Mouse (Mus musculus): Measurements from ENCODE around the gene Zfp605. TPM values are rescaled to one million over a fixed set of nuclear protein-coding genes. Genes with fewer than 3 reads are reported as not detected.

The Zfp605 gene
- polyA plus RNA-seq (2012; rRNA removed): 0.02 TPM in 1 of 2 replicates, not detected in the other

GRCm38 (mm10) chr5:110109991-110110441 is at the start of gene Zfp605:
Gene Zfp605 (plus strand): TSS chr5:110110092.

DNA sequence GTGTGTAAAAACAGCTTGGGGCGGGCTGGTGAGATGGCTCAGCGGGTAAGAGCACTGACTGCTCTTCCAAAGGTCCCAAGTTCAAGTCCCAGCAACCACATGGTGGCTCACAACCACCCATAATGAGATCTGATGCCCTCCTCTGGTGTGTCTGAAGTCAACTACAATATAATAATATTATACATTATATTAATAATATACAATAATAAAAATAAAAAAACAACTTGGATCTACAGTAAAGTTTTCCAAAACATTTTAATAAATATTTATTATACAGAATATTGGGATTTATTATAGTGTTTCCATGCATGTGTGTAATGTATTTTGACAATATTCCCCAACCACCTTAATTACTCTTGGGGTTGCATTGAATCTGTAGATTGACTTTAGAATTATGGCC is 37.5 kb upstream of the Zfp605 start, which contains the start of gene Gm17655:
Gm17655 (minus strand) TSS at position 101 of the 400 bp plus-strand sequence.

GRCm38 (mm10) chr5:110094030-110094846 is 15.7 kb upstream of the Zfp605 start, which contains the start of gene Gm35315:
Gene Gm35315 (minus strand): TSS chr5:110094420.

DNA sequence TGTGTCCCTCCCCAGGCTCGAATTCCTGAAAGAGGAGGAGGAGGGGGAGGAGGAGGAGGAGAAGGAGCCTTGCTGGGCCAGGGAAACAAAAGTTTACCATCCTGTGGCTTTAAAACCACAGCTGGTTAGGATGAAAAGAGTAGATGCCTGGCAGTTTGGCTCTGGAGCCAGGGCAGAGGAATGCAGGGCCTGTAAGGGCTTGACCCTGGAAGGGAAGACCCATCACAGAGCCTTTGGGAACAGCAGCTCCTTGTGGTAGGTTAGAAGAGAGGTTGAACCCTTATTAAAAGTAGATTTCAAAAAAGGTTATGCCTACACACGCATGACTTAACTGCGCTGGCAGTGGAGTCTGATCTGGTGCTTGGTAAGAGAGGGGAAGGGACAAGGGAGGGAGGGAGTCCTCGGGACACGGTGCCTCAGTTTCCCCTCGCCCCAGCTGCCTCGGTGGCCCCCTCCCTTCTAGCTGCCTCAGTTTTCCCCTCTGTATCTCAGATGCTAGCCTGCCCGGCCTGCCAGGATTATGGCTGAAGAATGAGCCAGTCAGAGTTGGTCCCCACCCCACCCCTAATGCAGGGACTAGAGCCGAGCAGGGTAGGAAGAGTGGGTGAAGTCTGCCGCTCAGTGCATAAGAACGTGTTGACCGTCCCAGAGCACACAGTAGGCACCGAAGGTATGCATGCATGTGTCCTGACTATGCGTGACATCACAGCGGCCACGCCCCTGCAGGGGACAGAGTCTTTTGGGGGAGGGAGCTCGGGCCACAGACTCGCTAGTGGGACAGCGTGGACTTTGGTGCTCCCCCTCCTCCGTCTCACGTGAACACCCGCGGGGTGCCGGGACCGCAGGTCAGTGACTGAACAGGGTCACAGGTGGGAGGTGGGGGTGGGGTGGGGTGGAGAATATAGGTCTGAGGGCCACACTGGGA is 10.0 kb upstream of the Zfp605 start, which contains the start of gene Plcxd1:
Plcxd1 (plus strand) TSS at position 314 of the 925 bp plus-strand sequence.

DNA sequence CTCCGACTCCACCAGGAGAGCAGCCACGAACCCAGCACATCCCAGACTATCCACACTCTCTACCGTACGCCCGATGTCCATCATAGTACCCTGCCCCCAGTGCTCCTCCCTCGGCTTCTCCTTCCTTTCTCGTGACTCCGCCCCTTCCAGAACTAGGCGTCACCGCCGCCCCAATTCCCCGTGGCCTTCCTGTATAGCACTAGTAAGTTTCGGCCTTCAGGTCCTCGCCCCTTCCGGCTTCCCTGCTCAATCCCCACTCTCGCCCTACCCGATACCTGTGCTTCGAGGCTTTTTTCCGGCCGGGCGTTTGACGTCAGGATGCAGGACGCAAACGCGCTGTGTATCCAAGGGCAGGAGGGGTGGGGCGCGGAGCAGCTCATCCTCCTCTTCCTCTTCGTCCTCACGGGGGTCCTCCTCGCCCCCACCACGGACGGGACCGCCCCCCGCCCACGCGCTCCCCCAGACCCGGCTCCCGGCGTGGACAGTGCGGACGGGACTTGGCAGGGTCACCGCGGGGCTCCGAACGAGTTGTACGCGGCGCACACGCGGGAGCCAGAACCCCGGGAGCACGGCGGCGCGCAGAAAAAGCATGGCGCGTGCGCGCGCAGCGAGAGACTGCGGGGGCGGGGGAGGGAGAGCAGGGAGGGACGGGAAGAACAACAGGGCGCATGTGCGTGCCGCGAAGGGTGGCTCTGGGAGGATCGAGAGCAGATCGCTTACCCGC is 2.1 kb upstream of the Zfp605 start, which contains the start of gene Gtpbp6:
Gtpbp6 (minus strand) TSS at position 617 of the 724 bp plus-strand sequence.

GRCm38 (mm10) chr5:110135293-110136086 is 25.6 kb downstream of the Zfp605 start, which contains the start of gene Chfr:
Gene Chfr (plus strand): TSS chr5:110135842.

GRCm38 (mm10) chr5:110176362-110177020 is 66.6 kb downstream of the Zfp605 start, which contains the start of gene Golga3:
Gene Golga3 (plus strand): TSS chr5:110176701.

Other genes starting within 250 kb of the Zfp605 start
- gene Gm15446, start 186.7 kb upstream of the Zfp605 start, polyA plus RNA-seq (2012; rRNA removed): 0.16 and 0.18 TPM in 2 replicates
- gene Zfp932, start 113.6 kb upstream of the Zfp605 start, polyA plus RNA-seq (2012; rRNA removed): 0.25 and 0.41 TPM in 2 replicates
- not detected in 2 replicates for gene Gm17655, start 37.6 kb upstream of the Zfp605 start, polyA plus RNA-seq (2012; rRNA removed)
- gene Gm35315, start 15.7 kb upstream of the Zfp605 start, polyA plus RNA-seq (2012; rRNA removed): 0.01 and 0.03 TPM in 2 replicates
- gene Plcxd1, start 10.1 kb upstream of the Zfp605 start, polyA plus RNA-seq (2012; rRNA removed): 6.3 and 19.0 TPM in 2 replicates
- 50.2 and 57.9 TPM in 2 replicates for gene Gtpbp6, start 1.9 kb upstream of the Zfp605 start, polyA plus RNA-seq (2012; rRNA removed)
- 29.7 and 34.9 TPM in 2 replicates for gene Chfr, start 25.8 kb downstream of the Zfp605 start, polyA plus RNA-seq (2012; rRNA removed)
- 1.9 and 2.3 TPM in 2 replicates for gene Golga3, start 66.6 kb downstream of the Zfp605 start, polyA plus RNA-seq (2012; rRNA removed)
- 2.0 and 2.3 TPM in 2 replicates for gene Ankle2, start 120.9 kb downstream of the Zfp605 start, polyA plus RNA-seq (2012; rRNA removed)
- 8.7 and 9.6 TPM in 2 replicates for gene Pgam5, start 159.8 kb downstream of the Zfp605 start, polyA plus RNA-seq (2012; rRNA removed)
- gene Pxmp2, start 176.1 kb downstream of the Zfp605 start, polyA plus RNA-seq (2012; rRNA removed): 1.9 and 2.6 TPM in 2 replicates
- gene Pole, start 176.2 kb downstream of the Zfp605 start, polyA plus RNA-seq (2012; rRNA removed): 1.2 and 1.4 TPM in 2 replicates
- gene P2rx2, start 233.1 kb downstream of the Zfp605 start, polyA plus RNA-seq (2012; rRNA removed): 0.82 and 0.91 TPM in 2 replicates
- gene Lrcol1, start 234.6 kb downstream of the Zfp605 start, polyA plus RNA-seq (2012; rRNA removed): 0.13 TPM in 1 of 2 replicates, not detected in the other